Mouse (Mus musculus) adrenal gland, adult 18-20 months (tissue): Measurements from ENCODE around the gene Hebp1. TPM values are rescaled to one million over a fixed set of nuclear protein-coding genes. Genes with fewer than 3 reads are reported as not detected.
A peak's percentile ranks its signal among the peaks of the same experiment; 100 is the strongest.

Source experiments
- DNase-seq, 2 experiments: peaks; one replicate each; pipeline ENCODE4 v3.0.0; 2021 to 2022; ENCODE audit warnings: low spot score in 2 of 2
- total RNA-seq, 2 experiments: library from RNA; stranded (reverse); gene quantifications; 1 replicate in 1 of 2; 2 replicates in 1 of 2; pipeline ENCODE4 v1.2.3; 2021

Hebp1 gene
- total RNA-seq, 2 experiments from 2014 or later: 17.3 to 46.7 TPM

DNA sequence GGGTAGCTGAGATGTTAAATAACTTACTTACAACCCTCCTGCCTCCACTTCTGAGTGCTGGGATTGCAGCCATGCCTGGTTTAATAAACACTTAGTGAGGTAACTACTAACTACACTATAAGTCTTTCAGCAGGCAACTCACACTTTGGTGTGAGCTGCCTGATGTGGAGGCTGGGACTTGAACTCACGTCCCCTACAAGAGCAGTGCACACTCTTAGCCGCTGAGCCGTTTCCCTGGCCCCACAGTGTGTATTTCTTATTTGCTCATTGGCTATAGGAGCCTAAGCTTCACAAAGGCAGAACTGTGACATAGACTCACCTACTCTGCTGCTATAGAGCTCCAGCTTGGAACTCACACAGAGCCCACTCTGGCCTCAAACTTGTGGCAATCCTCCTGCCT lies 31.6 kb downstream of the Hebp1 start:
- no peak for DNase-seq

DNA sequence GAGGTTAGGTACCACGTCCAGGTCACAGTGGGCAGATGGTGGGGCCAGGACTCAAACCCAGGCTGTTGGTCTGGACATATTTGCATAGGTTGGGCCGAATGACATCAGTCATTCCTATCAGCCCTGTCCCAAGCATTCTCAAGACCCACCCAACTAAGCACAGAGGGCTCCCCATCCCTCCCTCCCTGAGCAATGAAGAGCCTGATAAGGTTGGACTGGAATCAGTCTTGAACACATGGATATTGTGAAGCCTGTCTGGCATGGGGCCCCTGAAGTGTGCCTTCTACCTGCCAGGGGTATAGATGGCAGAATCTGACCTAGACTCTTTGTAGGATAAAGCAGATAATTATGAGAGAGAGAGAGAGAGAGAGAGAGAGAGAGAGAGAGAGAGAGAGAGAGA lies 32.1 kb downstream of the Hebp1 start:
- no peak for DNase-seq

DNA sequence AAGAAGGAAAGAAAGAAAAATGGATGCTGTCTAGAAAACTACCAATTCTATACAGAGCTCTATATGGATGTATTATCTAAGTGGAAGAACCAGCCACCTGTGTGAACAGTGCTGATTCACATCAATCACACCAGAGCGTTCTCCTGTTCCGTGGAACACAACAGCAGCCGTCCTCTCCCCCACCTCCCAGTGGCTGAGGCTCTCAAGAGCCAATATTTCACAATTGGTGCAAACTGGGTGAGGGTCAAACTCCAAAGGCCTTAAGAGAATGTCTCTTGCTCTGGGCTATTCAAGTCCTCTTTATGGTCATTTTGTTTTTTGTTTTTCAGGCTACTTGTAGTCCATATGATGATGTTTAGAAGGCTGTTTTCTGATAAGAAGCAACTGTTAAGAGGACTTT lies 32.6 kb downstream of the Hebp1 start:
- DNase-seq: no peak

DNA sequence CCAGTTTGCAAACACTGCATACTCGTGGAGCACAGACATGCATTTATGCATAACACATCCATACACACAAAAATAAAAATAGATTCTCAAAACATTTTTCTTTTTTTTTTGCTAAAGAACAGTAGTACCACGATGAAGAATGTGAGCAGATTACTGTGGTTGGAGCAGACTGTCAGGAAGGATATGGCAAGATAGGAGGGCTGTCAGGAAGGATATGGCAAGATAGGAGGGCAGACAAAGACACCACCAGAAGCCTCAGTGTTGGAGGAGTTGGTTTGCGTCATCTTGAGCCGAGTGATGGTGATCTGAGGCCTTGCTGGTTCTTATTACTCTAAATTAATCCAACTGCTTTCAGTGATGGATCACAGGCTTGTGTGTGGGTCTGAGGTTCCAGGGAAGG lies 35.0 kb downstream of the Hebp1 start:
- DNase-seq: no peak

DNA sequence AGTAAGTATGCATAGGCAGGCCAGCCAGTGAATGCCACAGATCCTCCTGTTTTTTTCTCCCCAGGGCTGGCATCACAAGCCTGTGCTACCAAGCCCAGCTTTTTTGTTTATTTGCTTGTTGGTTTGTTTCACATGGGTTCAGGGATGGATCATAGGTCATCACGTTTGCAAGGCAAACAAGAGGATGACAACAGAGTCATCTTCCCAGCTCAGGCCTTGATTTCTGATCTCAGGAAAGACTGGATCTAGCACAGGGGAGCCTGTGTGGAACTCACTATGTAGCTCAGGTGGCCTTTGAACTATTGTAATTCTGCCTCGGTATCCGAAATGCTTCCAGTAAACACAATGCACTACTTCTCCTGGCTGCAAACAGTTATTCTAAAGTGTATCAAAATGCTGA lies 35.5 kb downstream of the Hebp1 start:
- DNase-seq: no peak

DNA sequence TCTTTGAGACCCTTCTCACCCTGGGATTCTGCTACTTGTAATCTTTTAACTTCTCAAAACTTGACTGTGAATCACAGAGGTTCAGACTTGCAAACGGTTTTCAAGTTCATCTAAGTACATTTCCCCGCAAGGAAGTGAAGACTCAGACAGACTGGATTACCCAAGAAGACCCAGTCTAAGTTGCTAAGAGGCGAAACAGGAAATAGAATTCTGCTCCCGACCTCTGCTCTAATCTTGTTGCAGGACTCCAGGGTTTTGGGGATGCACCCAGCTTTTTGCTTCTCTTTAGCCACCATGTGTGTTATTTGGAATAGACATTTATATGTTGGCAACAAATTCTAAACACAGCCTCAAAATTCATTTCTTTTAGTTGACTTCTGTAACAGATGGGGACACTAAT lies 36.5 kb downstream of the Hebp1 start:
- no peak for DNase-seq

DNA sequence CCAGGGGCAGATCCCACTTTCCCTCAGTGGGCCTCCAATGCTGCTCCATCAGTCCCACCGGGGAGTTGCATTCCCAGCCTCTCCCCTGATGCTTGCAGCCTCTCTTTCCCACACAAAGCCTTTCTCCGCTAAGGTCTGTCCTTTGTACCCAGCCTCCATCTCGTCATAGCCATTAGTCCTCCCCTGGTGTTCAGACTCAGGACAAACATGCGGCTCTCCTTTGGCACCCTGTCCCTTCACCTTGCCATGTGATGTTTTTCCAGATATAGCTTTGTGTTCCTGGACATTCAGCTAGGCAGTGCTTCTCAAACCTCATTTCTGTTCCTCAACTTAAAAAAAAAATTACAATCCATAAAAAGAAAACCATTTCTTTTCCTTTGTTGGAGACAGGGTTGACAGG lies 39.3 kb downstream of the Hebp1 start:
- DNase-seq: no peak

DNA sequence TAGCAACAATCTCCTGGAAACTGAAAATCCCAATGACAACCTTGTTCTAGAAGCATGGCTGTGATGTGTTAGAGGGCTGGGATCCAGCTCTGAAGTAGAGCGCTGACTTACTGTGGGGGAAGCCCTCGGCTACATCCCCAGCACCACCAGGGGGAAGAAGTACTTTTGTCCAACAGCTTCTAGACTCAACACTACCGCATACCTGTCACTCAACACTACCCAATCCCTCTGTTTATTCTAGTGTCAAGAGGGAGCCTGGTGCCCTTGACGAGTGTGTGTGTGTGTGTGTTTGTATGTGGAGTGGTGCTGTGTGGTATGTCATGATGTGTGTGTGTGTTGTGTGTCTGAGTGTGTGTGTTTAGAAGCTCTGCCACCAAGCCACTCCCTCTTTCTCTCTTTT lies 40.3 kb downstream of the Hebp1 start:
- DNase-seq: no peak

DNA sequence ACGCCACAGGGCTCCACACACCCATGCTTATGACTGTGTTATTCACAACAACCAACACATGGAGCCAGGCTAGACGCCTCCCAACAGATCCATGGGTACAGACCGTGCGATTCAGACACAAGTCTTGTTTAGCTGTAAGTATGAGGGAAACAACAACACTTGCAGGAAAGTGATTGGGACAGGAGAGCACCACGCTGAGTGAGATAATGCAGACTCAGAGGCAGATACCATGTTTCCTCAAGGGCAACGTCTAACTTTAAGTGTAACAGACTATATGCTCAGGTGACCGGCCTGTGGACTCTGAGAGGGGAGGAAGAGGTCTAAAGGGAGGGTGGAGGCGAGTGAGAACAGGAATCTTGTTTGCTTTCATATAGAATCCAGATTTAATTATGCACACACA lies 41.2 kb downstream of the Hebp1 start:
- no peak for DNase-seq

DNA sequence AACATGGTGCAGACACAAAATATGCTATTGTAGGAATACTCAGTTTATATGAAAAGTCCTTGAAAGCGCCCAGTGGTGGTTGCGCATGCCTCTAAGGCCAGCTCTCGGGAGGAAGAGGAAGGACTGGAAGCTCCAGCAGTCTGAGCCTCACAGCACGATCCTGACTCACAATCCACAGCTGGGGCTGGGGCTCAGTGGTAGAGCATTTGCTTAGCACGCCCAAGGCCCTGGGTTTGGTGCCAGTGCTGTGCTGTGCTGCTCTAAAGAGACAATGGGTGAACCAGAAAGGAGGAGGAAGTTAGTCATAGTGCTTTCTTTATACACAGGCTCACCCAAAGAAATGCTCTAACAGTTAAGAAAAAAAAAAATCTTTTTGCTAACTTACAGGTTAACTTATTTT lies 44.1 kb downstream of the Hebp1 start:
- DNase-seq: no peak

DNA sequence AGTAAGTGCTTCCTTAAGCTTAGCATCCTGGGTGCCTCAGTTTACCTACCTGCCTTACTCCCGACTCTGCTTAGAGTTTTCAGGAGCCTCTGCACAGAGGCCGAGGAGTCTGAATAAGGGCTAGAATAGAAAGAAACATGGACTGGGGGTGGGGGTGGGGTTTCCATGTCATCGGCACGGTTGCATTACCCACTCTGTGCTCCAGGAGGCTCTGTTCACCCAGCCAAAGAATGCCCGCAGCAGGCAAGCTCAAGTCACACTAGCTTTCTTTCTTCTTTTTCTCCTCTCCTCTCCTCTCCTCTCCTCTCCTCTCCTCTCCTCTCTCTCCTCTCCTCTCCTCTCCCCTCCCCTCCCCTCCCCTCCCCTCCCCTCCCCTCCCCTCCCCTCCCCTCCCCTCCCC lies 47.5 kb downstream of the Hebp1 start:
- DNase-seq: no peak

DNA sequence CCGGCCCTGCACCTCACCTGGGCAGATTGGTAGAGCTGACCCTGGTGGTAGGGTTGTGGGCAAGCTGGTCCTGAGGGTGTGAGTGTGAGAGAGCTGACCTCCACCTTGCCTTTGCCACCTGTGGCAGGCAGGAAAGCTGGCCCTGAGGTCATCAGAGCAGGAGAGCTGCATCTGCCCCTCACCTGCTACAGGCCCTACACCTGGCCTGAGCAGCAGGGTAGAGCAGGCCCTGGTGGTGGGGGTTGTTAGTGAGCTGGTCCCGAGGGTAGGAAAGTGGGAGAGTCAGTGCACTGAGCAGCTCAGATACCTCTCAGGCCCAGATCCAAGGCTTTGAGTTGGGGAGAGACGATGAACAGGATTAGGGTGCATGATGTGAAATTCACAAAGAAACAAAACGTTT lies 48.1 kb downstream of the Hebp1 start:
- no peak for DNase-seq

DNA sequence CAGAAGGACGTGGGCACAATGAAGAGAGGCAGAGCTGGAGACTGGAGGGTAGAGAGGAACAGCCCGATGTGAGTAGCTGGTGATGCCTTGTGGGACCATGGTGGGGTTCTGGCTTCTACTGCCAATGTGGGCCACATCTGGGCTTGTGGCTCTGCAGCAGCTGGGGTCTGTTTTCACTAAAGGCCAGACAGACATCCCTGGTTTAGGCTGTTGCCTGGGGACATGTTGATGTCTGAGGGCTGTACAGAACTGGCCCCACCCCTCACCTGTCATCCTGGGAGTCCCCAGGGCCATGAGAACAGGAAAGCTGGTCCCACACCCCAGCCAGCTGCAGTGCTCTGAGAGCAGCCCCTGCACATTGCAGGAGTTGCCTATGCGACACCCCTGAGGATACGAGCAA lies 48.6 kb downstream of the Hebp1 start:
- no peak for DNase-seq

DNA sequence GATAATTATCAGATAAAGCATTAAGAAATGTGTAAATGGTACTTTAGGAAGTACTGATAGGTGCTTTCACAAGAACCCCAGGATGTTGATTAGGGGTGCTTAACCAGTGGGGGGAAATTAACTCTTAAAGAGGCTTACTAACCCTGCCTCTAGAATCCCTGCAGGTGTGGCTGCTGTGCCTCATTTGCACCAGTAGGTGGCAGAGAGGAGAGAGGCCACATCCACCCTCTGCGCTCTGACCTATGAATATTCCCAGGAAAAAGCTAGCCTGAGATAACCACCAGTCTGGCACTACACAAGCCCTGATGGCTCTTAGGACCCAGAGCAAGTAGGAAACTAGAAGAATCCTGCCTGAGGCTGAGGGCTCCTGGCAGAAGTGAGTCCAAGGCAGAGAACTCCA lies 49.3 kb downstream of the Hebp1 start:
- peak in 1 of 2 experiments; percentile 35 for DNase-seq

DNA sequence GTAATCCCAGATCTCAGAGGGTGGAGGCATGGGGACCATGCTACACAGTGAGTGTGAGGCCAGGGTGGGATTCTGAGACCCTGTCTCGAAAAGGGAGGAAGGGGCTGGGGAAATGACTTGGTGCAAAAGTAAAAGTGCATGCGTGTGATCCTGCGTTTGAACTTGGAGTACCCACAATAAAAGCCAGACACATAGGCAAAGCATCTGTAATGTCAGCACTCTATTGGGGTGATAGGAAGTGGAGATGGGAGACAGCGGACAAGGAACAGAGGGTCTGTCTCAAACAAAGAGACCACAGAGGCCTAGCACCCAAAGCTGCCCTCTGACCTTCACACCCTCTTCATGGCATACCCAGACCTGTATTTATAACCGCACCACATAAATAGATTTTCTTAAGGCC lies 51.8 kb downstream of the Hebp1 start:
- no peak for DNase-seq

DNA sequence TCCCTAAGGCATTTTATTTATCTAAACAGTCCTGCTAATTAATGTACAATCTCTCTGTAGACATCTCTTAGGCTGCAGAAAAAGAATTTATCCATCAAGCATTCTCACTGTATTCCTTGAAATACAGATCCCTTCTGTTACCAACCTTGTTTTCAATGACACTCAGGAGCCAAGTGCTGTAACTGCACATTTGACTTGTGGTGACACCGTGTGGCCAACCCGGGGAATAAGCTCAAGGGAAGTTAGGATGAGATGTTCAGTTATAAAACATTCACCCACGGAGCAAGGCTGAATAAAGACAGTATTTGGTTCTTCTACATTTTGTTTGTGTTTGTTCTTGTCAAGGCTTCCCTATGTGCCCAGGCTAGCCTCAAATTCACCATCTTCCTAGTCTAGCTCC lies 53.3 kb downstream of the Hebp1 start:
- DNase-seq: no peak

DNA sequence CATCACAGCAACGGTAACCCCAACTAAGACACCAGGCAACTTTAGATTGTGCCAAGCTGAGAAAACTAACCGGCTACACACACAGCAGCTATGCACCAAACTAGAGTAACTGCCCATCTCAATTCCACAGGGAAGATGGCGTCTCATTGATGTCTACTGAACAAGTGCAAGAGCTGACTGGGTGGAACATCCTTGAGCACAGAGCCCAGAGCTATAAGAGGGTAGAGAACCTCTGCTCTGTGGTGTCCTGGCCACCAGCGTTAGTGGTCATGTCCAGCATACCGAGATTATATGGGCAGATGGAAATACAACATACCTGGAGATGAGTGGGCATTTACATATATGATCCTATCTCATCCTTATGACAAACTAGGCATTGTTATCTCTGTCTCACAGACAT lies 54.7 kb downstream of the Hebp1 start:
- no peak for DNase-seq

DNA sequence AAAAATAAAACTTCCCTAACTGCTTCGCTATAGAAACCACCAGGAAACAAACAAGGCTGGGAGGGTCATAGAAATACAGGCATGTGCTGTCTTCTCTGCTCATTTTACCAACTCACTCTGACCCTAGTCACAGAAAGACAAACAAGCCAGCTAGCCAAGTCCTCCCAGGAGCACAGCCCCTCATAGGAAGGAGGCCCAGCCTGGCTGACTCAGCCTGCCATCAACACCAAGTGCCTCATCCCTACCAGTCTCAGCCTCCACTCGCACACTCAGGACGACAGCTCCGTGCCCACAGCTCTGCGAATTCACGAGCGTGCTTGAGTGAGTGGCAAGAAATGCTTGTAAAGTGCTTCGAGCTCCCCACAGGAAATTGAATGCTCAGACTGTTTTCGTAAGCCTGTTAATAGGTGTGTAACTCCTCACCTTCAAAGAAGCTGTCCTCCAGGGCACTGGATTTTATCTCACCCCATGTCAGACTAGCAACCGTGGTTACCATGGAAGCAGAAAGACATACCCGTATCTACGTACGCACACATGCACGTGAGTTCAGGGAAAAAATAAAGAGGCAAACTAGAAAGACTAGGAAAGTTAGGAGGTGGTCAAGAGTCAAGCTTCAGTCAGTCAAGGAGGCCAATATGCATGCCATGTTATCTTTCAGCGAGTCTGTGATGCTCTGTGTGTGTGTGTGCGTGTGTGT lies 56.2 kb downstream of the Hebp1 start:
- no peak for DNase-seq

DNA sequence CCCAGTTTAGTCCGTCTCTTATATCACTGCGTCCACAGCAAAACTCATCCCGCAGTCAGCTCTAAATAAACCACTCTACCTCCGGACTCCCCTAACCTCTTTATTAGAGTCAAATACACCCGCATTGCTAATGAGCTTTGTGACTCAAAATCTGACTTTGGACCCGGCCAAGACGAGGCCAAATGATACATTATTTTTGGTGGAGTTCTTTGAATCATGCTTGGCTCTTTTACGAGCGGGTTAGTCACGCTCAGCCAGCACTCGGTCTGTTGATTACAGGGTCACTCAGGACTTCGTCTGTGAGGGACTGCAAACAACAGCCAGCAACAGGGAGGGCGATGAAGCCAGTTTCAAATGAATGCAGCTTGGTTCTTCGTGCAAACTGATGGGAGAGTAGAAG lies 59.1 kb downstream of the Hebp1 start:
- no peak for DNase-seq

DNA sequence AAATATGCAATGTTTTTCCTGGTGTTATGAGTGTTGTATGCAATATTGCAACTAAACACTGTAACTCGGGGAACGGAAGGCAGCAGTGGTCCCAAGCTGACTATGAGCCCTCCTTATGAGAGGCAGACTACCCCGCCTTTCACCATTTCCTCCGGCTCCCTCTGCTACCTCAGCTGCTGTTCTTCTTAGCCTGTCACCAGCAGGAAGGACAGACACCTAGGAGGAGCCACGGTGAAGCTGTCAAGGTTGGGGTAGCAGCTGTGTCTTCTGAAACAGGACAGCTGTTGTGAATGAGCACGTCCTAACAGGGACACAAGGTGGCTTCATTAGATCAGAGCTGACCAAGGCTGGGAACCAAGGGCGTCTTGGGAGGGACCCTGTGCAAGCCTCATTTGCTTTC lies 59.6 kb downstream of the Hebp1 start:
- DNase-seq: no peak

DNA sequence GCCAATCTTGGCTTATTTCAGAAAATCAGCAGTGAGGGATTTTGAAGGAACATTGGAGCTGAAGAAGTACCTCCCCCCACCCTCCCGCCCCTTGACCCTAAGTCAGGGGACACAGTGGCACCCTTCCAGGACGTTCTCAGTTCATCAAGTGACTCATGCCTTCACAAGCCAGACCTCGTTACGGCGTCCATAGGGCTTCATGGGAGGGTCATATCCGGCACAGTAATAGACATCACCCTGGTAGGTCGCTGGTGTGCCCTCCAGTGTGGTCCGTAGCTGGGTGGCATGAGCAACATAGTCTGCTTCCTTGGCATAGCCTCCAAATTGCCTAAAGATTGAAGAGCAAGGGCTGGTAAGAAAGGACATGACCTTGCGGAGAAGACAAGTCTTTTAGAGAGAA lies 60.1 kb downstream of the Hebp1 start:
- DNase-seq: no peak

DNA sequence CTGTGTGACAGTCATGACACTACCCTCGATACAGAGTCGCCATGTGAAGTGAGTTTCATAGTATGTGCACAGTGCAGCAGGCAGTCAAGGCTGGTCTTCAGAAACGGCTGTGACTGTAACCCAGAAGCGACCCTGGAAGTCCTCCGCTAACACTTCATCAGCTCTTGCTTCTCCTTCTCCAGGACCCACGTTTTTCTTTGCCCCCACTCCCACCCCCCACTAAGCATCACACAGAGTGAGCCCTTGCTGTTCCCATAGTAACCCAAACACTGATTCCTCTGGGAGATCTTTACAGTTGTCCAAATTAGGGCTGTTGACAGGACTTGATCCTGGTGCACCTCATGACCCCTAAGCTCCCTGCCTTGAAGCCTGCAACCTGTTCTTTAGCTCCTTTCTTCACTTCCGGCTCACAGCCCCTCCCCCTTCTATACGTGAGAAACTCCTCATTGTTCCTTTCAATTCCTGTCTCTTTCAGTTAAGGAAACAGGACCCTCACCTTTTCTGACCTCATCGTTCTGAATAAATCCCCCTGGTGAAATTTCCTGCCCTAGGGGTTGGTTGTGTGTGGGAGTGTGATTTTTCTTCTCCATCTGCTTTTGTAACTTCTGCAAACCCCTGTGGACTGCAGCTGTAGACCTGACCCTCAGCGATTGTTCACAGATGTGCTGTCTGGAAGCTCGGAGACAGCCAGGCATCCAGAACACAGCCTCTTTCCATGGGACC lies 61.2 kb downstream of the Hebp1 start:
- no peak for DNase-seq

DNA sequence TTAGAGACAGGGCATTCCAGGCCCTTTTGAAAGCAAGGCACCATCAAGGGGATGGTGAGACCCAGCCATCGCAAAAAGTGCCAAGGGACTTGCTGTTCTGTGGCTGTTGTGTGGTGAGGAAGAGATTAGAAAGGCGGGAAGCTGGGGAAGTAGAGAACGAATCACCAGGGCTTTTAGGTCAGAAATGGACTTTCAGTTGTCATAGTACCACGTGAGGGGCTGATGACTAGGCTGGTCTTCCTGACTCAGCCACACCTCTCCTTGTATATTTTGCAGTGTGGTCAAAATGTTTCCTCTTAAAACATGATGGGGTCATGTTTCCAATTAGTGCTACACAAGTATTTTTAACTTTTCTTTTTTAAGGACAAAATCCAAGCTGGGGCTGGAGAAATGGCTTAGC lies 62.1 kb downstream of the Hebp1 start:
- DNase-seq: no peak
